Mouse (Mus musculus): ENCODE measurements around the gene Eya3.

- TF ChIP-seq CTCF (IDR thresholded peaks at IDR 0.05; ENCODE audit: low read depth, low read length) (no peak), POLR2A (IDR thresholded peaks at IDR 0.05; ENCODE audit: extremely low read depth, insufficient read depth, low read length) (no peak)
Observed at GRCm38 (mm10) chr4:132624034-132624657, 14.6 kb upstream of the Eya3 start.
